Mouse (Mus musculus) forebrain, embryonic 16.5 days (tissue): ENCODE measurements around the gene Btbd11. TPM values are rescaled to one million over a fixed set of nuclear protein-coding genes. Genes with fewer than 3 reads are reported as not detected.

Experiments
- ATAC-seq: fragments of 200-750 bp; cut with Nextera tagmentation; 2 replicates; pipeline ENCODE4 v1.8.0; 2017; ENCODE audit warnings: mild to moderate bottlenecking, moderate library complexity
- H3K27ac ChIP-seq: fragments of 300-500 bp; sonication (generic); 2 replicates; pipeline ENCODE4 v1.5.1; 2014; ENCODE audit warnings: low read length, control low read depth
- H3K27me3 ChIP-seq: fragments of 300-500 bp; sonication (generic); replicated peaks from 2 replicates; pipeline ENCODE4 v1.6.1; 2014; ENCODE audit warnings: low read length; ENCODE audit not compliant: control insufficient read depth, insufficient read depth
- H3K36me3 ChIP-seq: fragments of 300-500 bp; sonication (generic); 2 replicates; pipeline ENCODE4 v1.6.1; 2014; ENCODE audit not compliant: control insufficient read depth, insufficient read depth
- H3K4me1 ChIP-seq: fragments of 300-500 bp; sonication (generic); replicated peaks from 2 replicates; pipeline ENCODE4 v1.6.1; 2014; ENCODE audit warnings: low read length; ENCODE audit not compliant: control insufficient read depth, insufficient read depth
- H3K4me2 ChIP-seq: fragments of 300-500 bp; sonication (generic); 2 replicates; pipeline ENCODE4 v1.6.1; 2014; ENCODE audit warnings: mild to moderate bottlenecking, low read length, control low read depth
- H3K4me3 ChIP-seq: fragments of 300-500 bp; sonication (generic); replicated peaks from 2 replicates; pipeline ENCODE4 v1.5.1; 2014; ENCODE audit warnings: mild to moderate bottlenecking, low read length, control low read depth
- H3K9ac ChIP-seq: fragments of 300-500 bp; sonication (generic); replicated peaks from 2 replicates; pipeline ENCODE4 v1.6.1; 2014; ENCODE audit warnings: low read depth, low read length, control low read depth
- H3K9me3 ChIP-seq: fragments of 300-500 bp; sonication (generic); 2 replicates; pipeline ENCODE4 v1.6.1; 2016; ENCODE audit warnings: low read length; ENCODE audit not compliant: control insufficient read depth
- WGBS: fragments of 180-500 bp; shearing (Covaris S2); extraction: QIAGEN DNeasy Blood & Tissue Kit; methylation state at CpG from one replicate; pipeline ENCODE4 v1.1.7; 2014; 5-methylcytosine and 5-hydroxymethylcytosine counted together
- polyA plus RNA-seq: library from polyadenylated mRNA; unstranded; fragments of >200 nt; fragmentation: Nextera tagmentation; extraction: Ambion mirVana; gene quantifications from 2 replicates; pipeline ENCODE4 v1.2.1, GENCODE M21; 2015

Gene Btbd11
- polyA plus RNA-seq, 1 experiment from 2014 or later: 11.1 TPM

- Histone ChIP-seq H3K27me3 (no peaks in the 10 kb centered on the region), H3K9ac (no peak overlapping the region), H3K36me3 (no peaks in the 10 kb centered on the region), H3K4me2 (no peak overlapping the region), H3K4me1 (no peaks in the 10 kb centered on the region), H3K27ac (no peak overlapping the region), H3K9me3 (no peaks in the 10 kb centered on the region), H3K4me3 (no peak overlapping the region)
- WGBS: 84% methylated on average over 7 of the region's 7 CpGs
- ATAC-seq: no peak
Observed at GRCm38 (mm10) chr10:85507270-85508050, 120.8 kb downstream of the Btbd11 start.

GRCm38 (mm10) chr10:85508193-85508794 lies 121.7 kb downstream of the Btbd11 start:
- no peak for ATAC-seq
- 65% methylated on average over 5 of the region's 5 CpGs for whole genome bisulfite sequencing
- no peak overlapping the region for H3K4me3 ChIP-seq
- no peaks in the 10 kb centered on the region for H3K27me3 ChIP-seq
- H3K9ac ChIP-seq: no peak overlapping the region
- H3K4me1 ChIP-seq: no peaks in the 10 kb centered on the region
- no peaks in the 10 kb centered on the region for H3K9me3 ChIP-seq
- no peak overlapping the region for H3K27ac ChIP-seq
- H3K4me2 ChIP-seq: no peak overlapping the region
- no peaks in the 10 kb centered on the region for H3K36me3 ChIP-seq

- H3K9ac ChIP-seq: no peak overlapping the region
- no peak overlapping the region for H3K27ac ChIP-seq
- ATAC-seq: no peak
- no peaks in the 10 kb centered on the region for H3K27me3 ChIP-seq
- no peaks in the 10 kb centered on the region for H3K9me3 ChIP-seq
- H3K4me3 ChIP-seq: no peak overlapping the region
- no peak overlapping the region for H3K4me2 ChIP-seq
- no peaks in the 10 kb centered on the region for H3K36me3 ChIP-seq
- 75% methylated on average over 1 of the region's 1 CpGs for WGBS
- H3K4me1 ChIP-seq: no peaks in the 10 kb centered on the region
Observed at GRCm38 (mm10) chr10:85509000-85509399, 122.4 kb downstream of the Btbd11 start.

GRCm38 (mm10) chr10:85510329-85510728 lies 123.7 kb downstream of the Btbd11 start:
- Histone ChIP-seq H3K4me2 (no peak overlapping the region), H3K9ac (no peak overlapping the region), H3K36me3 (no peaks in the 10 kb centered on the region), H3K9me3 (no peaks in the 10 kb centered on the region), H3K27me3 (no peaks in the 10 kb centered on the region), H3K27ac (no peak overlapping the region), H3K4me3 (no peak overlapping the region), H3K4me1 (no peaks in the 10 kb centered on the region)
- no peak for ATAC-seq
- 1% methylated on average over 3 of the region's 3 CpGs for WGBS

GRCm38 (mm10) chr10:85512808-85513207 lies 126.2 kb downstream of the Btbd11 start:
- Histone ChIP-seq H3K4me1 (no peaks in the 10 kb centered on the region), H3K9ac (no peak overlapping the region), H3K27ac (no peak overlapping the region), H3K4me3 (no peak overlapping the region), H3K27me3 (no peaks in the 10 kb centered on the region), H3K4me2 (no peak overlapping the region), H3K36me3 (no peaks in the 10 kb centered on the region), H3K9me3 (no peaks in the 10 kb centered on the region)
- WGBS: 79% methylated on average over 5 of the region's 5 CpGs
- no peak for ATAC-seq

GRCm38 (mm10) chr10:85517223-85518110 lies 130.9 kb downstream of the Btbd11 start:
- WGBS: 71% methylated on average over 13 of the region's 13 CpGs
- Histone ChIP-seq H3K9me3 (no peaks in the 10 kb centered on the region), H3K27ac (no peak overlapping the region), H3K27me3 (no peaks in the 10 kb centered on the region), H3K36me3 (no peaks in the 10 kb centered on the region), H3K4me2 (no peak overlapping the region), H3K4me1 (no peaks in the 10 kb centered on the region), H3K9ac (no peak overlapping the region), H3K4me3 (no peak overlapping the region)
- no peak for ATAC-seq

- H3K9me3 ChIP-seq: no peaks in the 10 kb centered on the region
- no peaks in the 10 kb centered on the region for H3K27me3 ChIP-seq
- H3K4me1 ChIP-seq: no peaks in the 10 kb centered on the region
- no peak overlapping the region for H3K27ac ChIP-seq
- WGBS: 77% methylated on average over 6 of the region's 6 CpGs
- ATAC-seq: no peak
- no peaks in the 10 kb centered on the region for H3K36me3 ChIP-seq
- H3K4me2 ChIP-seq: no peak overlapping the region
- H3K9ac ChIP-seq: no peak overlapping the region
- no peak overlapping the region for H3K4me3 ChIP-seq
Observed at GRCm38 (mm10) chr10:85518111-85518409, 131.4 kb downstream of the Btbd11 start.

- H3K27me3 ChIP-seq: no peaks in the 10 kb centered on the region
- H3K9ac ChIP-seq: no peak overlapping the region
- ATAC-seq: no peak
- peaks cover 13% of the 10 kb centered on the region for H3K4me1 ChIP-seq
- H3K9me3 ChIP-seq: no peaks in the 10 kb centered on the region
- H3K4me3 ChIP-seq: no peak overlapping the region
- H3K27ac ChIP-seq: no peak overlapping the region
- 87% methylated on average over 7 of the region's 7 CpGs for WGBS
- no peaks in the 10 kb centered on the region for H3K36me3 ChIP-seq
- no peak overlapping the region for H3K4me2 ChIP-seq
Observed at GRCm38 (mm10) chr10:85522220-85522760, 135.7 kb downstream of the Btbd11 start.
